Mouse (Mus musculus) thymus, postnatal 25 days (tissue): ENCODE results near the gene Cd151.
A peak's percentile ranks its signal among the peaks of the same experiment; 100 is the strongest.

Experiments
- DNase-seq: peaks from one replicate; pipeline ENCODE4 v3.0.0; 2022

The Cd151 gene

GRCm38 (mm10) chr7:141475805-141476158 is 8.6 kb downstream of the Cd151 start:
- no peak for DNase-seq

DNA sequence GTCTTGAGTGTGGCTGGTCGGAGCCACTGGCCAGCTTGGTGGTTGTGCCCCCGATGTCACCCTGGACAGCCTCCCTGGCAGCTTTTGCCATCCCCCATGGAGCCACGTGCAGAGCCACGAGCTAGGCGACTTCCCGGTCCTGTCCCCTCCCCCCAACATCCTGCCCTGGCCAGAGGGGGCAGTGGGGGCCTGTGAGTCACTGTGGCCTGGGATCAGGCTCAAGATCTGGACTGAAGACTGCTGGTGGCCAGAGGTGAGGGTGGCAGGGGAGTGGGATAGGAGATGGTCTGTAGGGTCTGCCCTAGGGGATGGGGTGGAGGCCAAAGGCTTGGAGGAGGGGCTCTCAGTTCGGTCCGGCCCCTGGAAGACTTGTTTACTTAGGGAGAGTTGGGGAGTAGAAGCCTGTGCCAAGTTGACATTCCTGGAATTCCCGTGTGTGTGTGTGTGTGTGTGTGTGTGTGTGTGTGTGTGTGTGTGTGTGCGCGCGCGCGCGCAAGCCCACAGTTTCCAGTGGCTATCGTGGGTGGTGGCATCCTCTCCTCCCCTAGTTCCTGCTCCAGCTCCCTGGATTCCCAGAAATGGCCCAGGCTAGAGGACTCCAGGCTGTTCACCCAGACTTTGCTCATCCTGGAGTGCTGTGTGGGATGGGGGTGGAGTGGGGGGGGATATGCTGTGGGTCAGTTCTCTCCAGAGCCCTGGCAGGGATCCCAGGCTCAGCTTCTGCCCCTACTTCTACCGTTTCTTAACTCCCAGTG is 9.2 kb downstream of the Cd151 start:
- no peak for DNase-seq

DNA sequence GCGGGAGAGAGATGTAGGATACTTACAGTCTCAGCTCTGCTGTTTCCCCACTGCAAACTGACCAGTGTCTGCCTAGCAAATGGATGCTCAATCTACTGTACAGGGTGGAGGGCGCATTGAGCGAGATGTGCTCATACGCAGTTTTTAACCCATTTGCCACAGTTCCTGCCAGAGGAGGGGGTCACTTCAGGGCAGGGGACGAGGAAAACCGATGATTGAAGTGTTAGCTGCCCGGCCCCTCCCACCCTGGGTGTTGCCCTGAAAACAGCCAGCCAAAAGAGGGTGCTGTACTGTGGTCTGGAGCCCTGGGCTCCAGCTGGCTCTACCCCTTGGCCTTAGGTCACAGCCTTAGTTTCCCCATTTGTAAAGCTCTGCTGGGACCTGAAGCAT is 9.8 kb downstream of the Cd151 start:
- no peak for DNase-seq

DNA sequence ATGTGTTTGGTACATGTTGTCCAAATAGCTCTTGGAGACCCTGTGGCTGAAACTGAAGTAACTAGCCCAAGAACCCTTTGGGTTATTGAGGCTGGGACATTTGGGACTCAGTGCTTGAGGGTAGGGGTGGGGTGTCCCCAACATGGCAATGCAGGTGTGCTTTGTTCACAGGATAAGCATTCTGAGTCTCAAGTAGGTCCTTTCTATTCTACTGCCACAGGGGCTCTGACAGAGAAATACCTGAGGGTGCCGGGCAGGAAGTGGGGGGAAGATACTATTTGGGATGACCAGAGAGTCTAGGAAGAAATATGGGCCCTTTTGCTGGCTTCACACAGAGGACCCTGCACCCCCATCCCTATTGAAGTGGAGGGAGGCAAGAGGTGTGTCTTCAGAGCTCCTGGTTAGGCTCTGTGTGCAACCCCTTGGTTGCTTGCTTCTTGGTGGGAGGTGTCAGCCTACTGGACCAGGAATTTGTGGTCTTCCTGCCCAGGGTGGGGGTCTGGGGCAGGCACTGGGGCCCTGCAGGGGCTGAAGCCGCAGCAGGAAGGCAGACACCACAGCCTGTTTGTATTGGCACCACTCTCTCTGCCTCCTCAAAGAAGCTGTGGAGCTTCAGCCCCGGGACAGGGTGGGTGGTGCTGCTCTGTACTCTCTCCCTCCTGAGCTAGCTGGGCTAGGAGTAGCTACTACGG is 10.5 kb downstream of the Cd151 start:
- DNase-seq, result no peak

- no peak for DNase-seq
Observed at GRCm38 (mm10) chr7:141478270-141478748, 11.1 kb downstream of the Cd151 start.

- peak; percentile 73 for DNase-seq
Observed at GRCm38 (mm10) chr7:141480842-141481497, 13.8 kb downstream of the Cd151 start.

DNA sequence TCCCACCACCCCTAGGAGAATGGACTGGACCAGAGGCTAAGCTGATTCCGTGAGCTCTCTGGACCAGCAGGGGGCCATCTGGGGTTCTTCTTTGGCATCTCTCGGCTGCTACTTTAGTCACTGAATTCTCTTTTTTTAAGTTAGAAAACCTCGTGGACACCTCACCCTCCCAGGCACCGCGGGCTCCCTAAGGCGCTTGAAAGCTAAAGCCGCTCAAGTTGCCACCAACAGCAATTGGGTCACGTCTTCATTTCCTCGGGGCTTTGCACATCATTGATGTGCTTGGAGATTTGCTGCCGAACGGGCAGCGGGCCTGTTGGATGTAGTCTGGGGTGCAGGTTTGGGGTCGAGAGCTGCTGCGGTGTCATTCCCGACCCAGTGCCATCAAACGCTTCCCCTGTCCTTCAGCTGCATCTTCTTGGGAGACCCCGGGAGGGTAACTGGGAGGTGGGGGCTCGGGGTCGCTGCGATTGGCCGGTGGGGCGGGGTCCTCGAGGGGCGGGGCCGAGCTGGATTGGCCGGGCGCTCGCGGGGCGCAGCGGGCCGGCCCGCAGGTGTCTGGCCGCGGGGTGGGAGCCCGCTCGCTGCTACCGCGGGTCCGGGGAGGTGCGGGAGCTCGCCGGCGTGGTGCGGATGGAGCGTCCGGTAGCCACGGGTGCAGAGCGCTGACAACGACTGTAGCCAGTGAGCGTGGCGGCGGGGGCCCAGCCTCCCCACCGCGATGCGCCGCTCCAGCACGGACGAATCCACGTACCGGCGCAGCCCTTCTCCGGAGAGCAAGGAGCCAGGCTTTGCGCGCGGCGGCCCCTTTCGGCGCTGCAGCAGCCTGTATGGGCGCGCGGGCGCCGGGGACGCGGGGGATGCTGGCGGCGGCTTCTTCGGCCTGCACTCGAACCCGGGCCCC is 14.6 kb downstream of the Cd151 start:
- no peak for DNase-seq

DNA sequence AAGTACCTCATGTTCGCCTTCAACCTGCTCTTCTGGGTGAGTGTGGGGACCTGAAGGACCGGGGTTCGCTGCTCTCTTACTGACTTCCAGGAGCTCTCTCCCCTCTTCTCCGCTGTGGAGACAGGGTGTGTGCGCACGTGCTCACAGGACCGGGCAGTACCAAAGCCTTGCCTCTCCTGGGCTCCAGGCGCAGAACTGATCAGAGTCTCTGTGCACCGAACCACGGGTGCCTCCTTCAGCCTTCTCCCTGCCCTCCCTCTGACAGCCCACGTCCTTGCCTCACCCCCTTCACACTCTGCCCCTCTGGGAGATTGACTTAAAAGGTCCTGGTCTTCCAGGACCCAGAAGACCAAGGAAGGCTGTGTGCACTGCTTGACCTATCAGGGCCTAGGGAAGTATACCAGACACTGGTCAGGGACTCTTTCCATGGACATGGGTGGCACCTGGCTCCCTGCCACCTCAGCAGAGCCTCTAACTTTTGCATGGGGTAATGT is 15.4 kb downstream of the Cd151 start:
- DNase-seq, result no peak

GRCm38 (mm10) chr7:141483114-141483653 is 16.0 kb downstream of the Cd151 start:
- no peak for DNase-seq

DNA sequence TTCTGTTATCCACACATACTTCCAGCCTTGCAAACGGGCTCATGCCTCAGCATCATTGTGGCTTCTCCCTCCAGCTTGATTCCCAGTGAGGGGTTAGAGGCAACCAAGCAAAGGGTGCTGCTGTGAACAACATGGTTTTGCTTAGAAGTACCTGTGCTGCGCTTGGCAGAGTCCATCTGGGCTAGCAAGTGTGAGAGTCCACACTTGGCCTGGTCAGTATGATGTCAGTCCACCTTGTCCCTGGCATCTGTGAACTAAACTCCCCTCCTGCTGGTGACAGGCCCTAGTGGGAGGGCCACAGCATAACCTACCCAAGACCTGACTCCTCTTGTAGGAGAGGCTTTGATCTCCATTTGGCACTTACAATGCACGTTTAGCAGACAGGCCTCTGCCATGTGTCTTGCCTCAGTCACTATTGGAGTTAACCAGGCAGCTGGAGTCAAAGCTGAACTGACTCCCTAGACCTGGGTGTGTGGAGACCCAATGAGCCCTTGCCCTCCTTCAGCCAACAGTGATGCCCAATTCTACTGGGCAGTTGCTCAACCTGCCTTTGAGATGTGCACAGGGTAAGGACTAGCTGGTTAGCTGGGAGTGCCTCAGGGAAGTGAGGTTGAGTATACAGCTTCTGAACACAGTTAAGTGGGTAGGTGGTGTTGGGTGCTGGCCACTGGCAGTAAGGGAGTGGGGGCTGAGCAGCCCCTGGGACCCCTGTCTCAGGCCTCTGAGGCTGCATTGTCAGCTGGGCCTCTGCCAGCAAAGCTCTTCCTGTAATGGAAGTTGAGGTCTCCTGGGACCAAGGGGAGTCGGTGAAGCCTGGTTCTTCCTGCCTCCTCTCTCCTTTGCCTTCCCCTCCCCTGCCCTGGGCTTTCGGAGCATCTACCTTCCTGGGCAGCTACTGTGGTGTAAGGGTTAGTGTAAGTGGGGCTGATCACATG is 17.3 kb downstream of the Cd151 start:
- DNase-seq, result no peak

DNA sequence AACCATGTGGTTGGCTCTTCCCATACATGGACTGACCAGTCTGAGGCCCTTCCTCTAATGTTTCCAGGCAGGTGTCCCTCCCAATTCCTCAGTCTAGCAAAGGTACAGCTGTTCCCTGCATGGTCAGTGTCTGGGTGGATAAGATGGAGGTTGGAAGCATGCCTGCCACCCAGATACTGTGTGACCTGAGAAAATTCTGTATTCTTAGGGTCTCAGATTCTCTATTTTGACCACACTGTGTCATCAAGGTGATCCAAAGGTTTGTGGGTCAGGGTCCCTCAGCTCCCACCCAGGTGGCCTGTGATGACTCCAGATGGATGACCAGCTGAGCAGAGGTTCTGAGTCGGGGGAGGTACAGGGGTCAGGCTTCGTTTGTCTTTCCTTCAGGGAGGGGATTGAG is 18.0 kb downstream of the Cd151 start:
- DNase-seq, result no peak

DNA sequence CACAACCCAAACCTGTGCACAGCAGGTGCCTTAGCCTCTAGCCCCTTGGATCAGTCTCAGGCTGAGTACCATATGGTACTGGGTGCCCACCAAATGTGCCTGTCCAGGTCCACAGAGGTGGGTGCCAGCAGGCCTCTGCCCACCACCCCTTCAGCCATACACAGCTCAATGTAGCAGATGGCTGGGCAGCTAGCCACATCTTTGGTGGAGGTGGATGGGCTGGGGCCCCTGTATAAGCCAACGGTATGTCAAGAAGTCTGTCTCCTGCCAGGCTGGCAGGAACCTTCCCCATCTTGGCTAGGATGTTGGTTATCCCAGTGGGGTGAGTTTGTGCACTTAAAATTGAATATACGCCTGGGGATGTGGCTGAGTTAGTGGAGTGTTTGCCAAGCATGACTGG is 18.4 kb downstream of the Cd151 start:
- DNase-seq, result no peak

GRCm38 (mm10) chr7:141486239-141486638 is 19.0 kb downstream of the Cd151 start:
- DNase-seq, result no peak

- DNase-seq, result no peak
Observed at GRCm38 (mm10) chr7:141487141-141487540, 19.9 kb downstream of the Cd151 start.

DNA sequence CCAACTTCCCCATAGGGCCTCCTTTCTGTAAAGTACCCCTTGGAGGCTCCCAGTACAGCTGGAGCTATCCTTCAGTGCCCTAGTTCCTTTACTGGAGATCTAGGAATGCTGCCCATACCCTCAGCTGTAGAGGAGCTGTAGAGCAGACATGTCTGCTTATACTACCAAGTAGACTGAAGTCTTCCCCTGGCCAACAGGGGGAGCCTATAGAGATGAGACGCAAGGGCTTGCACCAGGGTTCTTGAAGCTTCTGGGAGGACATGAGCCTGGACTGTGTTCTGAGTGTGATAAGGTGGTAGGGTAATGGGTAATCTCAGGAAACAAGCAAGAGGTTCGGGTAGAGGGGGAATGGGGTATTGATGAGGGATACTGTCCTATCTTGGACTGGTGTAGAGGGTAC is 24.0 kb downstream of the Cd151 start:
- DNase-seq, result peak; percentile 29

- no peak for DNase-seq
Observed at GRCm38 (mm10) chr7:141492738-141493137, 25.5 kb downstream of the Cd151 start.

- DNase-seq, result no peak
Observed at GRCm38 (mm10) chr7:141493729-141494128, 26.5 kb downstream of the Cd151 start.

DNA sequence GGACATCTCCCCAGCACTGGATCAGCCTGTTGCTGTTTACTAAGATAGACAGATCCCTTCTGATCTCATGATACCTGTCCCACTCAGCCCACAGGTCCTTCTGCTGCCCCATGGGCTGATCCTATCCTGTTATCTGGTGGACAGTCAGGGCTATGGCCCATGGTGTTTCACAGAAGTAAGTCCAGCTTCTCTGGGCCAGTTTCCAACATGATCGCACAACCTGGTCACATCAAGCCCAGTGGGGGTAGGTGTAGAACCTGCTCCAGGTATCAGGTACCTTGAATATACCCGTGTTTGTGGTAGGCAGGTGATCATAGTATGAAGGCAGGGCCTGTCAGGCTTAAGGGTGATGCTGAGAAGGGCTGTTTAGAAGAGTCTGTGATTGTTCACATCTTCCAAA is 28.2 kb downstream of the Cd151 start:
- DNase-seq, result no peak

- DNase-seq, result no peak
Observed at GRCm38 (mm10) chr7:141495940-141496339, 28.7 kb downstream of the Cd151 start.

DNA sequence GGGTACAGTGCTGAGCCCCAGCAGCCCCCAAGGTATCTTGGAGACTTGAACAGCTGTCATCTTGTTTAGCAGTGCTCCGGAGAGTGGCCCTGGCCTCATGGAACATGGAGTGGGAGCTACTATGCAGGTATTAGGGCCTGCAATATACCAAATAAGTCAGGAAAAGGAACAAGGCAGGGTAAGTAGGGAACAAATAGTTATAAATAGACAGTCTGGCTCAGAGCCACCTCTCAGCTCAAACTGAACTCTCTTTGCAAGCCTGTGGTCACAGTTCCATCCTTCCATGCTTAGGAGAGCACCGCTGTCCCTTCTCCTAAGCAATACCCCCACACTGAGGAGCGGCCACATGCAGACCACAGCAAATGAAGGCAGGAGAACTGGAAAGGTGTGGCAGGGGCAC is 30.4 kb downstream of the Cd151 start:
- DNase-seq, result no peak

- DNase-seq, result no peak
Observed at GRCm38 (mm10) chr7:141501820-141502555, 34.8 kb downstream of the Cd151 start.
